Mouse (Mus musculus) olfactory bulb, adult 2 months (tissue): Measurements from ENCODE around the gene Cdc14a.

Experiments used
- CTCF ChIP-seq: fragments of 200-500 bp; IDR thresholded peaks from 2 replicates; pipeline ENCODE4 v1.5.1; 2012; ENCODE audit warnings: low read depth, mild to moderate bottlenecking, low read length, moderate library complexity; ENCODE audit not compliant: insufficient read depth
- POLR2A ChIP-seq: fragments of 200-500 bp; IDR thresholded peaks from 2 replicates; pipeline ENCODE4 v1.6.1; 2012; ENCODE audit warnings: mild to moderate bottlenecking, low read depth, low read length, moderate library complexity; ENCODE audit not compliant: insufficient read depth

- TF ChIP-seq CTCF (no peak), POLR2A (no peak)
Observed at GRCm38 (mm10) chr3:116337840-116338239, 86.0 kb downstream of the Cdc14a start.
